Mouse (Mus musculus) spleen, postnatal 14 days (tissue): Measurements from ENCODE around the gene Psmg1.

Source experiments
- DNase-seq, 2 experiments: peaks; one replicate each; pipeline ENCODE4 v3.0.0; 2021 to 2022; ENCODE audit warnings: low spot score in 2 of 2

Gene Psmg1

DNA sequence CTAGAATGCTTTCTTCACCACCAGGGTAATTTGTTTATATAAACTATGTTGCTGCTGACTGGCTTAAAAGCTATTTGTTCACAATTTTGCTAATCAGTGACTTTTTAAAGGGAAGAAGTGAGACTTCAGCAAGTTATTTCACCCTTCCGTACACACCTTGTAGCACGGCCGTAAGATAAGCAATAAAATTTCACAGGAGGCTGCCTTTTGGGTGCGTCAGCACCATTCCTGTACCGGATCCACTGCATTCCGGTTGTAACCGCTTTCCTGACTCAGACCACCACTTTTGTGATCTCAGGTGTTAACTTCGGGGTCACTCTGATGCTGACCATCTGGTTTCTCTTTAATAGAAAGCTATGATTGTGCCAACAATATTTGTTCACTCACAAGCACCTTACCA is 32.7 kb downstream of the Psmg1 start:
- no peak for DNase-seq

DNA sequence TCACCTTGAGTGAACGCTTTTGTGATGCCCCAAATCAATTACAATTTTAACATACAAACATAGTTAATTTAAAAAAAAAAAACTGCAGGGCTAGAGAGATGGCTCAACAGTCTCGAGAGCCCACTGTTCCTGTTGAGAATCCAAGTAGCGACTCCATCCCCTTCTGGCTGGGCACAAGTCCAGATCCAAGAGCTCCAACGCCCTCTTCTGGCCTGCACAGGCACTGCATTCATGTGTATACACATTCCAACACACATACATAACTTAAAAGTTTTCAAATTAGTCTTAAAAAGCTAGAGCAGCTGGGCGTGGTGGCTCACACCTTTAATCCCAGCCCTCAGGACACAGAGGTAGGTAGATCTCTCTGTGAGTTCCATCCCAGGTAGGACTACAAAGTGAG is 34.1 kb downstream of the Psmg1 start:
- DNase-seq, result no peak

DNA sequence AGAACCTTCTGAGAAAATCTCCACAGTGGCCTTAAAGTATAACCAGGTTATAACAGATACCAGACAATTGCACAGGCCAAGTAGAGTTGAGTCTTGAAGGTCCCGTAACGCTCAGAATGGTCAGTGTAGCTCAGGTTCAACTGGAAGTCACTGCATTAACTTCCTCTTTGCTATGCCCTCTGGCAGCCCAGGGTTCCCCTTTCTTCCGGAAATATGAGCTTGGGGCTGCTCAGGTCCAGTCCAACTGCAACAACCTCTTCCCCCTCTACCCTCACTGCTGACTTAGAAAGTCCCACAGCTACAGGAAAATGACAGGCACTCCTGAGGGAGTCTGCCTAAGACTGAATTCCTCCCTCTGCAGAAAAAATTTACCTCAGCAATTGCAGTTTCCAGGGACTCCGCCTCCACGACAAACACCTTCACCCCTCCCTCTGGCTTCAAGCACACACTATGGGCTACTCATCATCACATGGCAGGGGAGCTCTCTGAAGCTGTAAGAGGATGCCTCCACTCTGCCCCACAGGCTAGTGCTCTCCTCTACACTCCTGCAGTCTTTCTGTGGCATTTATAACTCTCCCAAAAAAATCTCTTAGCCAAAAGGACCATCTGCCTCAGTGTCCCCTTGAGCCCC is 34.9 kb downstream of the Psmg1 start:
- DNase-seq, result no peak

DNA sequence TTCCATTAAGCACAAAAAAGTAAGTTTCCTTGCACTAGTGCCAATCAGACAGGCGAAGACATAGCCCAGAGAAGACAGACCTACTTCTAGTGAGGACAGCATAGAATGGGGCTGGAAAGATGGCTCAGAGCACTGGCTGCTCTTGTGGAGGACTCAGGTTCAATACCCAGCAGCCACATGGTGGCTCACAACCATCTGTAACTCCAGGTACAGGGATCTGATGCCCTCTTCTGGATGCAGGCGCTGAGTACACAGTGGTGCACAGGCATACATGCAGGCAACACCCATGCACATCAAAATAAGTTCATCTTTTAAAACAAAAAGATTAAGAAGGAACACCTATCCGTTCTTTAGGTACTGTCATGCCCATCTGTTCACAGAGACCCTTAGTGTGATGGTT is 36.4 kb downstream of the Psmg1 start:
- no peak for DNase-seq

DNA sequence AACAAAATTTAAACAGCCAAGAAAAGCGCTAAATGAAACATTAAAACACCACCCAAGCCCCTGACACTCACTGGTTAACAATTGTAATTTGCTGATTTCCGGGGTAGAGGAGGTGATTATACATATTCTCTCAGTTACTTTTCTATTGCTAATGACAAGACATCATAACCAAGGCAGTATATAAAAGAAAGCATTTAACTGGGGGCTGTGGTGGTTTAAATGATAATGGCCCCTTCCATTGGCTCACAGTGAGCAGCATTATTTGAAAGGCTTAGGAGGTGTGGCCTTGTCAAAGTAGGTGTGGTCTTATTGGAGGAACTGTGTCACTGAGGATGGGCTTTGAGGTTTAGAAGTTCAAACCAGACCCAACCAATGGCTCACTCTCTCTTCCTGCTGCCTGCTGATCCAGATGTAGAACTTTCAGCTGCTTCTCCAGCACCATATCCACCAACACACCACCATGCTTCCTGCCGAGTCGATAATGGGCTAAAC is 37.6 kb downstream of the Psmg1 start:
- DNase-seq, result no peak

DNA sequence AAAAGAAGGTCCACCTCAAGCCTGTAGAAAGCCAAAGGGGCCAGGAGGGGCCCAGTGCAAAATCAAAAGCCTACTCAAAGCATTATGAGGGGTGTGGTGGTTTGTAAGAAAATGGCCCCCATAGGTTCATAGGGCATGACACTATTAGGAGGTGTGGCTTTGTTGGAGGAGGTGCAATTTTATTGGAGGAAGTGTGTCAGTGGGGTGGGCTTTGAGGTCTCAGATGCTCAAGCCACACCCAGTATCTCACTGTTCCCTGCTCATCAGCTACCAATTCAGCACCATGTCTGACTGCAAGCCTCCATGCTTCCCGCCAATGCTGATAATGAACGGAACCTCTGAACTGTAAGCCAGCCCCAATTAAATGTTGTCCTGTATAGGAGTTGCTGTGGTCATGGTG is 39.3 kb downstream of the Psmg1 start:
- no peak for DNase-seq

DNA sequence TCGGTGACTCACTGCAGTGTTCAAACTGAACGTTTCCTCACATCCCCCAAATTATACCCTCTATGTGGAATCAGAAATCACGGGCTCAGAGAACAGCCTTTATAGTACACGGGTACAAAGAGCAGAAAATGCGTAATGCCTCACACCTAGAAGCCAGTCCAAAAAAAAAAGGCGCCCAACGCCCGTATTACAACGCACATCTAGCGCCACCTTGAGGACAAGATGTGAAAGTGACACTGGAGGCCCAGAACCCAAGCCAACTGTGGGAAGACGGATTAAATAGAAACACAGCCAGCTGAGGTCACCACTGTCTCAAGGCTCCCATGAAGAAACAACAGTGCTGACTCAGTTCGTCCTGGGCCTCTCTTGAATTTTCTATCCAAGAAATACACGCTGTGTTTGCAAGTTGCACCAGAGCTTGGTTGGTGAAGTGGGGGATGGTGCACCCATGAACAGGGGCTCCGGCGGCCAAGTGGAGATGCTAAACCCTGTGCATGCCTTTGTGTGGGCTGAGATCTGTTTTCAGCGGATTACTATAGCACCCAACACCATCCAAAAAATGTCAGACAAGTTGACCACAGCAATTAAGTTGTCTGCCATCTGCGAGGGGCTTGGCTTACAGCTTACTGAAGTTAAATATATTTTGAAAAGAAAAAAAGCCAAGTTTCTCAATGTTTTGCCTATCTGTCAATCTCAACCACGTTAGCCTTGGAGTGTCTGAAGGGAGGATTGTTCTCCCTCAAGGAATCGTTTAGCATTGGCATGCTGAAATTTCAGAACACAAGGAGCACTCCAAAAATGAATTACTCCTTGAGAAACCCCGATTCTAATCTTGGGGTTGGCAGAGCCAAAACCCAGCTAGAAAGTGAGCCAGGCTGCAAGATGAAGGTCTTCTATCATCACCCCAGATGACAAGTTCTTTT is 45.1 kb downstream of the Psmg1 start:
- peak in 1 of 2 experiments; percentile 36 for DNase-seq

DNA sequence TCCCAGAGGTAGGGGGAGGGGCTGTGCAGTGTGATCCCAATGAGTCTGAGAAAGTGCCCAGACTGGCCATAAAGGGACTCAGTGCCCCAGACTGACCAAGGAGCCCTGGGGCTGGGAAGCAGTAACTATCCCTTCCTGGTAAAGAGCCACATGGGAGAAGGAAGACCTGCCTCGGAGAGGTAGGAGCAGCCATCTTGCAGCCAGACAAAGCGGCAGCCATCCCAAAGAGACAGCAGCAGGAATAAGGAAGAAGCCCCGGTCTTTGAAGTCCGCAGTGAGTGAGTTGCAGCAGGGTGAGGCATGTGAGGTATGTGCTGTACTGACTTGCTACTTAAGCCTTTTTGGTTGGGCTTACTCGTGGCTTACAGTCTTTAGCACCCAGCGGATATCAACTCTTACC is 47.6 kb downstream of the Psmg1 start:
- DNase-seq, result no peak

DNA sequence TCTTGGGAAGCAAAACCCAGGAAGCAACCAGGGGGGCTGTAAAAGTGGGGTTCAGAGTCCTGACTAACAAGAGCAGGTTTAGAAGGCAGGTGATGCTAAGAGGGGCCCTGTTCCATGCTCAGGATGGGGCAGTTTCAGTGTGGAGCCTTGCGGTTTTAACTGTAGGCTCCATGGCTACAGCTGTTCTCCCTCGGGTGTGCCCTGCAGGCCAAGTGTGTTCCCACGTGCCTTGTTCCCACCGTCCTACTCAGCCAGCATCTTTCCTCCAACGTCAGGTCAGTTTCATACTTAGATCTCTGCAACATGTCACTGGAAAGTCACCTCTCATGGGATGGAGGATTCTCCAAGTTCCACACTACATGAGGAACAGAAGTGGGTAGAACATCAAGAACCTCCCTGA is 49.2 kb downstream of the Psmg1 start:
- DNase-seq, result no peak

DNA sequence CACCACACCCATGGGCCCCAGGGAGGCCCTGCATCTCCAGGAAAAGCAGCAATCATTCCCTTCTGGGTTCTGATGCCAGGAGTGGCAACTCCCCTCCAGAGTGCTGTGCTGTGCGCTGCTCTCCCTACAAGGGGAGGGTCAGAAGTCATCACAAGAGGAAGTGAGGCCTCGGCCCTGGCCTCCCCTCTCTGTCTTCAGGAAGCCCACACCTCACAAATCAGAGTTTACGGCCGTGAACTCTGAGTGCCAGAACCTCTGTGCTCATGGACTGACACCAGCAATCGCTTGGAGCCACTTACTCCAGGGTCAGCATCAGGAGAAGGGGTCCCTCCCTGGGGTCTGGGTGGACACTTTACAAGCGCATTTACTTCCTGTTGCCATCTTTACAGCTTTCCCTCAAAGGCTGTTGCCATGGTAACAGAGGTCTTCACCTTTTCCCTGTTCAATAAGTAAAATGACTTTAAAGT is 55.2 kb downstream of the Psmg1 start:
- no peak for DNase-seq

DNA sequence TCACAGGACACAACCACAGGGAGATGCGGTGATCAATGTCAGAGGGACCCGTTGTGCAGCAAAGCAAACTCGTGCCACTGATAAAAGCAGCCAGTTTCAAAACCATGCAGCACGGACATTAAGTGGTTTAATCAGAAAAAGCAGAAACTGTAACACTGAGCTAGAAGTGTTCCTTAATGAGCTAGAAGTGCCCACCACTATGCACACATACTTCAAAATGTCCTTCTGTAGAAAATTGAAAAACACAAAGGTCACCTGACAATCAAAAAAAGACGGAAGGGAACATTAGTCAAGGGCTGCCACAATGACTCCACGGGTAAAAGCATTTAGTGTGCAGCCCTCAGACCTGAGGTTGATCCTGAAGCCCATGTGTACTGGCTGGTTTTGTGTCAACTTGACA is 57.9 kb downstream of the Psmg1 start:
- DNase-seq, result no peak

DNA sequence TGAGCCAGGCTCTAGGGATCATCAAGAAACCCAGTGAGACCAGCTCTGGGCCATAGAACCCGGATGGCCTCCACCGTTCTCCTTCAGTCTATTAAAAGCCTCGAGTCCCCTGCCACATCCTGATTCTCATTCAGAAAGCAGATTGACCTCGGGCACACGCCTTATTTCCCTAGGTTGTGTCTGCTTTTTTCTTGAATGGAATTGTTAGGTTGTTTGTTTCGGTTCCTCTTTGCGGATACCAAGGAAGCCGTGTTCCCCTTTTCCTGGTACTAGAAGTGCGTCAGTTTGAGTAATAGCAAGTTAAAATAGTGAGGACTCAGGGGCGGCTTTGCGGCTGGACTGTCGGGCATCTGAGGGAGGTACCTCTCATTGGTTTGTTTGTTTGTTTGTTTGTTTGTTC is 59.3 kb downstream of the Psmg1 start:
- no peak for DNase-seq
